Mouse (Mus musculus): ENCODE data around the gene Swap70.

Swap70 gene

DNA sequence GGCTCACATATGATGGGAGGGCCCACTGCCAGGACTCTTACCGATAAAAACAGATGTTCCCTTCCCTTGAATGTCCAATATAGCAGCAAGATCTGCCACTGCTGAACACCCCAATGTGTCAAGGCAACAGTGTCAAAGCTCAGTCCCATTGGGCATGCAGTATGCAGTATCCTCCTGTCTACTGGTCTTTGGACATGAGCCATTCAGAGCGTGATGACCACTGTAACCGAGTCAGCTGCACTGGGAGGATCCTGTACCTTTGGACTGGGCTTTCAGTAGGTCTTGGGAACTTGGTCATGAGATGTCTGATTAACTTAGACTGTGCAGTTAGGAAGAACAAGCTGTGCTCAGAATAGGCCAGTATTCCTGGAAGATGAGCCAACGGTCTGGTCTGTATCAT is 84.0 kb downstream of the Swap70 start:
- DNase-seq (ENCODE audit: low read depth, low spot score) = no peak

GRCm38 (mm10) chr7:110306281-110306680 is 84.8 kb downstream of the Swap70 start:
- no peak for DNase-seq (ENCODE audit: low read depth, low spot score)

- DNase-seq (ENCODE audit: low read depth, low spot score) = no peak
Observed at GRCm38 (mm10) chr7:110307741-110308140, 86.2 kb downstream of the Swap70 start.

DNA sequence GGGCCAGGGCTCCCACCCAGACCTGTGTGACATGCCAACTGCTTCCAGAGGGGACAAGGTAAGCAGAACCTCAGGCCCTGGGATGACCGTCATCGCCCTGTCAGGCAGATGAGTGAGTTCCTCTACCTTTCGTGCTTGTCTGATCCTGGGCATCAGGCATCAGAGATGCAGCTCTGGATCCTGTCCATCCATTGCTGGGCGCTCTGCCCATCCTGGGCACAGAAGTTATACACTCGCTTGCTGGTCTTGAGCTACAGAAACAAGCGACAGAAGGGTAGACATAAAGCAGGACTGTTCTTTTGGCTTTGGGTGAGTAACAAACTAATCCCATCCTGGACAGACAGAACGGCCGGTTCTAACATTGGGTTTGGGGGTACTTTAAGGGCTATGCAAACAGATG is 87.7 kb downstream of the Swap70 start:
- no peak for DNase-seq (ENCODE audit: low read depth, low spot score)

DNA sequence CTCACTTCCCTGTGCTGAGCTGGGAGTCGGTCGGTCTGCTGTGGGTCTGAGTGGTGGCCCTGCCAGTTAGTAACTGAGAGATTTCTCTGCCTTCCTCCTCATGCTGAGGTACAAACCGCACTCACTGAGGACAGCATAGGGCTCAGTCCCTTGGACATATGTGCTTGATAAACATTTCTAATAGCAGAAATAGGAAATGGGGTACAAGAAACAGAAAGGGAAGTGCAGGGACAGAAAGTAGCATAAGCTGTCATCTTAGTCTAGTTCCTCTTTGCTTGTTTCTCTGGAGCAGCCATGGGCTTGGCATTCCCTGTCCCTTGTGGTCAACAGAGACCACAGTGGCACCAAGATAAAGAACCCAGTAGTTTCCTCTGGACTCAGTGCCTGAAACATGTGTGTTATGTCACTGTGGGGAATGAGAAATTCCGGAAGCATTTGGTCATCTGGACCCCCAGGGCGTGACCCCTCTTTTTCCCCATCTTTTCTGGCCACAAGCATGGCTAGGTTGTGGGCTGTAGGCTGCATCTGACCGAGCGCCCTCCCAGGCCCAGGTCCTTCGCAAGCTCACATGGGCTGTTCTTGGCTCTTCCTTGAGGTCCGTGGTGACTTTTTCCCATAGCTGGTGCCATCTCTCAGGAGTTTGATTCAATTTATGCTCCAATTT is 92.0 kb downstream of the Swap70 start:
- DNase-seq (ENCODE audit: low read depth, low spot score) = no peak

GRCm38 (mm10) chr7:110314401-110314890 is 92.9 kb downstream of the Swap70 start:
- no peak for DNase-seq (ENCODE audit: low read depth, low spot score)

GRCm38 (mm10) chr7:110315352-110315751 is 93.8 kb downstream of the Swap70 start:
- DNase-seq (ENCODE audit: low read depth, low spot score) = no peak

GRCm38 (mm10) chr7:110317412-110317811 is 95.9 kb downstream of the Swap70 start:
- no peak for DNase-seq (ENCODE audit: low read depth, low spot score)

- DNase-seq (ENCODE audit: low read depth, low spot score) = no peak
Observed at GRCm38 (mm10) chr7:110318971-110319519, 97.5 kb downstream of the Swap70 start.

DNA sequence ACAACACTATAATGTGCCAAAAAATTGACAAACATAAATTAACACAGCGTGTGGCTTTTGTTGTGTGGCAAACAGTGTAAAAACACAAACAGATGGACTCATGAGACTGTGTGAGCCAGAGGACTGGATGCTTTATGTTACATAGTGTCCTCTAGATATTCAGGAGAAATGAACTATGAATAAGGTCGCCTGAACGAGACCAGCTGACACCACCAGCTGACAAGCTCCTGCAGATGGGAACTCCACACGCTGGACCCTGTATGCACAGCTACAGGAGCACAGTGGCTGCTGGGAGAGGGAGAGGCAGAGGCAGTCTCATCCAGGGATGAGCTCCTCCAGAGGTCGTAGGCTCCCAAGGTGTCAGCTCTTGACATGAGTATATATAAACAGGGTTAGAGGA is 99.6 kb downstream of the Swap70 start:
- DNase-seq (ENCODE audit: low read depth, low spot score) = no peak

- no peak for DNase-seq (ENCODE audit: low read depth, low spot score)
Observed at GRCm38 (mm10) chr7:110324852-110325251, 103.3 kb downstream of the Swap70 start.

DNA sequence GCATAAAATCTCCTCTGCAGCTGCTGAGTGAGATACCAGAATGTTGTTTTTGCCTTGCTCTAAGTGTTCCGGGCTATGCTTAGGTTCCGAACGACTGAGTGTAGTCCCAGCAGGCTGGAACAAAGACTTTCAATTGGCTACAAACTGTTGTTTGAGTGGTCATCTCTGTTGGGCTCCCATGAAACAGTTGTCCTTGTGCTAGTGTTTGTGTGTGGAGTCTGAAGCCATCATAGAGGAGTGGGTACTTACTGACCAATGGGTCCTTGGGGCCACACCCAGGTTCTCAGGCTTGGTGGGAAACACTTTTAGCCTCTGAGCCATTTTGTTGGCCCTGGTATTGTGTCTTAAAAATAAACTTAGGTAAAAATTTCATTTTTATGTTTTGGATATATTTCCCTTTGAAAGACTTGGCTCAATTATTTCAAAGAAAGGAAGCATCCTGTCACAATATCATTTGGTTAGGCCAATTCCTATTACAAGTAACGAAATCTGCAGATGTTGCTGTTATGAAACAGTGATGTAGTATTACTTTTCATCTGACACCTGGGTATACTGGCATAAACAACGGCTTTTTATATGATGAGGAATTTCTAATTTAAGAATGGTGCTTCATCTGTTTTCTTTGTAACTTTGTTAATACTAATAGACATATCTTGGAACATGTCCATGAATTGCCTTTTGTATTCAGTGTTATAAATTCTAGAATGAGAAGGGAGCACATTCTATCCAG is 104.0 kb downstream of the Swap70 start:
- no peak for DNase-seq (ENCODE audit: low read depth, low spot score)

Measured in CD4-positive, CD25-positive, alpha-beta regulatory T cell, adult 2 months (primary cell).